Mouse (Mus musculus) urinary bladder, postnatal 4 days (tissue): ENCODE data around the gene Rpe.
"Not testable (repeated sequence)": the region's sequence is repeated elsewhere in the genome, so short reads cannot be mapped to it uniquely, and the experiment has no call there.

Experiments used
- DNase-seq, 2 experiments: peaks; one replicate each; pipeline ENCODE4 v3.0.0; 2021 to 2022; ENCODE audit warnings: low spot score in 2 of 2

The Rpe gene

DNA sequence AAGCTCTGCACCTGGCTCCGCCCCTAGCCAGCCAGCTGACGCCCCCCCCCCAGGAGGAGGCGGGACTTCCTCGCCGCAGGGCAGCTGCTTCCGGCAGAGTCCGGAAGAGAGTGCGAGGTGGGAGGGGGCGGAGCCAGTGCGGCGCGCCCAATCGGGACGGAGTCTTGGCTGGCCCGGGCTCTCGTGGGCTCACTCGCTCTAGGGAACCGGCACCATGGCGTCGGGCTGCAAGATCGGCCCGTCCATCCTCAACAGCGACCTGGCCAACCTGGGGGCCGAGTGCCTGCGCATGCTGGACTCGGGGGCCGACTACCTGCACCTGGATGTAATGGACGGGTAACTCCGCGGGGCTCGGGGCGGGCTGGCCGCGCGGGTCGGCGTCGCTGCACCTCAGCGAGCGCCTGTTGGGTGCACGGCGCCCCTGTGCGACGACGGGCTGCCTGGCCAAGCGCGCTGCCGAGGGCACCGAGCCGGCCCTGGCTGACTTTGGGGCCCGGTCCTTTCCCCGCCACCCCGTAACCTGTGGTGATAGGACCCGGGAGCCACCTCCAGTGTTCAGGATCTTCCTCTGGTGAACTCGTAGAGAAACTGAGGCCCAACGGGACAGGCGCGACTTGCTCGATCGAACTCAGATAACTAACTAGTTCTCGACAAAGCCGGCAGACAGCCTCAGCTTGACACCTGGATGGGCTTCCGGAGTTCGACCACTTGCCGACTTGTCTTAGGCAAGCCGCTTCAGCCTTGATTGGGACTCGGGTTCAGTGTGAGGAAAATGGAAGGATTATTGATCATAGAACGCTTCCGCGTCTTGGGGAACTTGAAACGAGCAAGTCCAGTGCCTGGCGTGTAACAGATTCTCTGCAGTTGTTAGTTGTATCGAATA, at the start of gene Rpe:
Rpe (plus strand) TSS at position 139 of the 883 bp plus-strand sequence.
- peak; percentile 89 to 94 for DNase-seq

DNA sequence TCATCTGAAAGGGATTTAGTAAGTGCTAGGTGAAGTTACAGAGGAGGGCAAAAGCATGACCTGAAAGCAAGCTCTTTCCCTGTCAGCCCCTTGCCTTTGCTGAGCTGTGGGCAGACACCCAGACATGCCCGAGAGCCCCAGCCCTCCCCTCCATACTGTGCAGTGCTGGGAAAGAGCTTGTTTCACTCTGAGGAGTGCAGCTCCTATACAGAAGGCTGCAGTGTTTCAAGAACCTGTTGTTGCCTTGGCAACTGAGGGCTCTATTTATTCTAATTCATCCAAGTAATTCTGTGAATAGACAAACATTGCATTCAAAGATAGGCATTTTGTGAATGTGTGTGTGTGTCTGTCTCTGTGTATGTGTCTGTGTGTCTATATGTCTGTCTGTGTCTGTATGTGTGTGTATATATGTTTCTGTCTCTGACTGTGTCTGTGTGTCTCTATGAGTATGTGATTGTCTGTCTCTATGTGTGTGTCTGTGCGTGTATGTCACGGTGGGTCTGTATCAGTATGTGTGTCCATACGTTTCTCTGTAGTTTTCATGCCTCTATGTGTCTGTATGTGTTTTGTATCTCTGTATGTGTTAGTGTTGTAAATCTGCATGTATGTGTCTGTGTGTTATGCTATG, 45.4 kb upstream of the Rpe start:
- DNase-seq, result no peak

DNA sequence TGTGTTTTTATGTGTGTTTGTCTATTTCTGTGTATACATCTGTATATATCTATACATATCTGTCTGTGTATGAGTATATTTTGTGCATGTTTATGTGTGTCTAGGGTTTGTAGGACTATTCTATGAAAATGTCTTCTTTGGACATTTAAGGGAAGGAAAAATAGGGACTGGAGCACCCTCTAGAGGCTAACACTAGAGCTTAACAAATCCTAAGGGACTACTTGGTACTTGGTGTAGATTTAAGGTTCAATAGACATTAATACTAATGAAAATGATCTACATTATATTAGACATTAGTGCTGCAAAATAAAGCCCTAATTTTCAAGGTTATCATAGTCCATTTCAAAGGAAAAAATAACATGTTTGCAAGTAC, 44.9 kb upstream of the Rpe start:
- no peak for DNase-seq

DNA sequence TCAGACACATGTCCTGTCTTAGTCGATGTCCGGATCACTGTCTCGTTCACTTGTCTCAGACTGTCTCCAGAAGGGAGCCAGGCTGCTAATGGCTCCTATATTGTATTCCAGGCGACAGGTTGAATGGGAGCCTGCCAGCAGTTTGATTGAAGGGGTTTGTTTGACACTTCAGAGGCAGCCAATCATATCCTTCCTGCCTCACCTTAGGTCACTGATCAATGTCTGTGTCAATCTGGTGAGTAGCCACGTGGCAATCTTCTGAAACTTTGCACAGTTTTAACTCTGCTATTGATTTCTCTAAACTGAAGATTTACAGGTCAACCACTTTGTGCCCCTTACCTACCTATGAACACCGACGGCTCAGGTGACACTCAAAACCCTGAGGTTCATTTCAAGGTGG, 29.2 kb upstream of the Rpe start:
- no peak for DNase-seq

DNA sequence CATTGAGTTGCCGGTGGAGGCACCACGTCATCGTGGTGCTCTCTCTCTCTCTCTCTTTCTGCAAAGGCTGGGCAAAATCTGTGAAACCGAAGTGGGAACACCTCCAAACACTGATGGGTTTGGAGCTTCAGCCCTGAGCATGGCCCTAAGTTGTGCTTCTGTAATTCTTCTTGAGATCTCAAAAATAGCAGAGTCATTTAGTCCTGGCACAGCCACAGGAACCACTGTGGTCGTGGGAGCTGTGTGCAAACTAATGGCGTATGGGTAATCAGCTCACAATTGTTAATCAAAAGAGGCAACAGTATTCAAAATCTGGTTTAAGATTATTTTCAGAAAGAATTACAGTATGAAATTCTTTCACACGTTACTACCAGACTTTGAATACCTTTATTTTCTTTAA, 27.8 kb upstream of the Rpe start:
- no peak for DNase-seq

DNA sequence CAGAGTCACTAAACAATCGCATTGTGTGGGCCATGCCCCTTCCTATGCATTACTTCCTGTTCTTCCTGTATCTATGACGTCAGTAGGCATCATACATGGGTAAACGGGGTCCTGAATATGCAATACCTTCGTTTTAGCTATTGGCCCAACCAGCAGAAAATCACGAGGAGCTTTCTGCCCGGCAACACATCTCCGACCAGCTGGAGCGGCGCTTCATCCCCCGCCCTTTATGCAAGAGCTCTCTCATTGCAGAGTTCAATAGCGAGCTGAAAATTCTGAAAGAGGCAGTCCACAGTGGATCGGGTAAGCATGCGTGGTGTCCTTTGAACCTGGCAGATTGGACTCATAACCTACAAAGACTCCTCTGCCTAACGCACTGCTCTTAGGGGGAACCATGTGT, 22.7 kb upstream of the Rpe start:
- DNase-seq, result no peak

DNA sequence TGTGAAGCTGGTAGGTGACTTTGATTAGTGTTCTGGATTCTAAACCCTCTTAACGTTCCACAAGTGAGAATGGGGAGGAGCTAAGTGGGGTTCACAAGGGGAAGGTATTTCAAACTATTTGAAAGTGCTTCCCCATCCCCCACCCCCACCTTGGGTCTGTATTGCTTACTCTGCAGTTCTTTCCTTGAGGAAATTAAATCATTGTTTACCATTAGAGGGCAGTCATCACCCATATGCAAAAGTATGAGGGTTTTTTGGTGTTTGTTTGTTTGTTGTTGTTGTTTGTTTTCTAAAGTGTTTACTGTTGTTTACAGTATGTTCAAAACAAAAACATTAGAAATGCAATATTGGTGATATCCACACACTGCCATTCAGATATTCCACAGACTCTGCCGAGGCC, 22.0 kb upstream of the Rpe start:
- DNase-seq, result no peak

DNA sequence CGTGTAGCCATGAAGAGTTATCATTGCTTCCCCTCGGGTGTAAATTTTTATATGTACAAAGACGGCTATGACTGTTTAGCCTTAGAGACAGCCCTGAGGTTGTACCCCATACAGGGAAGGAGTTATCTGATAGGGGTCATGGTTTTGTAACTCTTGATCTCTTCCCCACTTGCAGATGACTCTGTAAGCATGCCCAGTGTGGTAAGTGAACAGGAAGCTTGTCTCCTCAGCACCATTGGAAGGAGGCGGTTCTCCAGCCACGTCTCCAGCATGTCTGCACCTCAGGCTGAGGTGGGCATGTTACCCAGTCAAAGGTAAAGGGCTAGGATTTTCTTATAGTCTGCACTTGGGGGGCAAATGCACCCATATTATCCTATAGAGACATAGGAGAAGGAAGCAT, 17.7 kb upstream of the Rpe start:
- no peak for DNase-seq

DNA sequence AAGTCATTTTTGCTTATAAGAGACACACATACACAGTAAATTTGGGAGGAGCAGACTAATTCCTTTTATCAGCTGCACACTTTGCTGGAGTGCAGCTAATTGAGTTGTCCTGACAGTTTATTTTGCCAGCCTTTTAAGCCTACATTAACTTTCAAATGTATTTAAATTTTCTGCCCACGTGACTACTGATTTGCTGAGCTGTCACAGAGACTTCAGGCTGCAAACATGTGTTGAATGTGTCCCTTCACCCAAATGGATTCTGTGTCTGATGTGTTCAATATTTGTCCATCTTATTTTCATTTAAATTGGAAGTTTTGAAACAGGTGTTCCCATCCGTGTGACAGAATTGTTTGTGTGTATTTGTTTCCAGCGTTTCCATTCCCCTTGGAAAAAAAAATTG, 8.9 kb upstream of the Rpe start:
- DNase-seq, result no peak

DNA sequence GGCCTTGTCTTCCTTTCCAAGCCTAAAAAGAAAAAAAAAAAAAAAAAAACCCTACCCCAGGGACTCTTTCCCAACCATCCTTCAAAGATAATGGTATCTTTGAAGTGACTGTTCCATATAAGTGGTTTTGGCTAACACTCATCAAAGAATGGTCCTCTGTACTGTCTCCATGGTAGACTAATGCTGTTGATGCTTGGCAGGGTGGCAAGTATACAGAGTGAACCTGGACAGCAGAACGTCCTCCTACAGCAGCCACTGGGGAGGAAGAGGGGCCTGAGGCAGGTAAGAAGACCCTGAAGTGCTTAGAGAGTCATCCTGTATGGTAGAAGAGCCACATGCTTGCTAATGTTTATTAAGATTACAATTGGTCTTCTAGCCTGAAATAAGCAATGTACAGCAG, 8.3 kb upstream of the Rpe start:
- DNase-seq, result no peak

DNA sequence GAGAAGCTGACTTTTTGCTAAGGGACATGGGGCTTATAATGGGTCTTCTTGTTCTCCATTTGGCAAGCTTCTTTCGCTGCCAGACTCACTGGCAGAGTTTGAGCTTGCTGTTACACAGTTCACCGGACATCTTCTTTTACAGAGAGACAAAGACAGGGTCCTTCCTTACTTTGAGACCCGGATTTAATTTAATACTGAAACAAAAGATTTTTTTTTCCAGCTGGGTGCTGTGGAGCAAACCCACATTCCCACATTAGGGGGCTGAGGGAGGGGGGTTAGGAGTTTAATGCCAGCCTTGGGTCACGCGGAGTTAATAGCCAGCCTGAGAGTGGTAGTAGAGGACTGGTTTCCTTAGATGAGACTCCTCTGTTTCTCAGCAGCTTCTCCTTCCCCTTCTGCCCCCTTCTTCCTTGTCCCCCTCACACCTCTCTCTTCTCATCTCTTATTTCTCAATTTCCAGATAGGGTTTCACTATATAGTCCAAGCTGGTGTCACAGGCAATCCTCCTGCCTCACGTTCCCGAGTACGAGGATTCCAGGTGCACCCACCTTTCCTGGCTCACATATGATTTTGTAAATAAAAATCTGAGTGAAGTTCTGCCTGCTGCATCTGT, 7.7 kb upstream of the Rpe start:
- DNase-seq, result no peak

DNA sequence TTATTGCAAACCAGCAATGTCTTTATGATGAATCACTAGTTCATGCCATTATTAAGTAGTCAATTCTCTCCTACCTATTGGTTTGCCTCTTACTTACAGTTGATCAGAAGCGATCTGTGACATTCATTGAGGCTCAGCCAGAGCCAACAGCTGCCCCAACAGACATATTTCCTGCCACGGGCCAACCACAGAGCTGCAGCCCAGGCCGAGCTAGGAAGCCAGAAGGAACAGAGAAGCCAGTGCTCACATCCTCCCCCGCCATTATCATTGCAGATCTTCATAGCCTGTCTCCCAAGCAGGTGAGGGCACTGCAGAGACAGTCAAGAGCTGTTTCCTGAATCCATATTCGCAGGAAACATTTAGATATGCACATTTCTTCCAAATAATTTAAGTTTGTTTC, 6.4 kb upstream of the Rpe start:
- no peak for DNase-seq

DNA sequence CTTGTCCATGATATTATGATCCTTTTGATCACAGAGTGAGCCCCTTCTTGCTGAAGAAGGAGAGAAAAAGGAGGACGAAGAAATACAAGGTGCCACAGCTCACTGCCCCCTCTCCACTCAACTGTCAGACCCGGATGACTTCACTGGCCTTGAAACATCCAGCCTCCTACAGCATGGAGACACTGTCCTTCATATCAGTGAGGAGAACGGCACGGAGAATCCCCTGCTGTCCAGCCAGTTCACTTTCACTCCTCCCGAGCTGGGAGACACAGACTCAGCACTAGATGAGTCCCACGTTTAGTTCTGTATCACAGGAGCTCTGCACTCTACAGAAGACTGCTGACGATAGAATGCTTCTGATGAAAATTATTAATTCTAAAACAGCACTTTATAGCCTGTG, 5.3 kb upstream of the Rpe start:
- no peak for DNase-seq

DNA sequence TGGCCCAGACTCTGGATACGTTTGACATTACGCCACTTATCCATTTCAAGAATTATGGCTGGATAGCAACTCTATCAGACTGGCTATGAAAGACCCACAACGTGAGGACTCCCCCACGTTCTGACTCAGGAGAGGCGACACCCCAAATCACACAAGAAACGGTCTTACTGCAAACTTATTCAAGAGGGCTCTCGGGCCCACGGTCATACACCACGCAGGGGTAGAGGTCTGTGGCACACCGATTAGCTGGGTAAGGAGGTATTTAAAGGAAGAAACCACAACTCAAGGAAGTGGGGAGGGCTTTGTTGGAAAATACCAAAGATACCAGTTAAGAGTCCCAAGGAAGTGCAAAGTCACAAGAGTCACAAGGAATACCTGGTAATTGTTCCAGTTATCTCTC, 1.0 kb upstream of the Rpe start:
- not testable (repeated sequence) for DNase-seq

DNA sequence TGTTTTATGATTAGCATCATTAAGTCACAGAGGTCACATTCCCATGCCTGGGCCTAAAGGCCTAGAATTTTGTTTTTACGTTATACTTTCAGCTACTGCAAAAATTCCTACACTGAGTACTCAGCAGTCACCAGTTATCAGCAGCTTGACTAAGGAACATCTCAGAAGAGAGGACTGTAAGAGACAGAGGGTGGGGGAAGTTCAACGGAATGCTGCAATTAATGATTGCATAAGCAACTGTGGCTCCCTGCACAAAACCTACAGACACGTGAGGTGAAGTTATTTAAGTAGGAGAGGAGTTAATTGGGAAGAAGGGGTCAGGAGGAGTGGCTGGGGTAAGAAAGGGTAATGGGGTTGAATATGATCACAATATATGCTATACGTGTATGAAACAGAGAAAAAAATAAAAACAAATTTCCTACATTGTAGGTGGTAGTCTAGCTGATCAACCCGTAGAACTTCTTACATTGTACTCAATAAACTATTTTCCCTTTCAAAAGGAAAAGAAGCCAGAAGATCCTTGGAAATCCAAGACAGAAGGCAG, 410 bp upstream of the Rpe start:
- no peak for DNase-seq

DNA sequence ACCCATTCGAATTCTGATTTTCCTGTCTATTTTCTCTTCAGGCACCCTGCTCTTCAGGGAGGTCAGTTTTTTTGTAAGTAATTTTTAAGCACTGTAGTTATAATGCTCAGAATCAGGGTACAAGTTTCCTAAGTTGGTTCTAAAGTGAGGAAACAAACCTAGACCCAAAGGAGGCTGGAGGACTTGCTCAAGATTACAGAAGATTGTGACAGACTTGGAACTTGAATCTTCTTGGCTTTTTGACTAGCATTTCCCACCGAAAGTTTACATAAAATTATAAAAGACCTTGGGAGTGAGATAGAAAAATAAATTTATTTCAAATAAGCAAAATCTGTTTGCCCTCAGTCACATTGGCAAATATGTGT, 927 bp downstream of the Rpe start:
- no peak for DNase-seq

DNA sequence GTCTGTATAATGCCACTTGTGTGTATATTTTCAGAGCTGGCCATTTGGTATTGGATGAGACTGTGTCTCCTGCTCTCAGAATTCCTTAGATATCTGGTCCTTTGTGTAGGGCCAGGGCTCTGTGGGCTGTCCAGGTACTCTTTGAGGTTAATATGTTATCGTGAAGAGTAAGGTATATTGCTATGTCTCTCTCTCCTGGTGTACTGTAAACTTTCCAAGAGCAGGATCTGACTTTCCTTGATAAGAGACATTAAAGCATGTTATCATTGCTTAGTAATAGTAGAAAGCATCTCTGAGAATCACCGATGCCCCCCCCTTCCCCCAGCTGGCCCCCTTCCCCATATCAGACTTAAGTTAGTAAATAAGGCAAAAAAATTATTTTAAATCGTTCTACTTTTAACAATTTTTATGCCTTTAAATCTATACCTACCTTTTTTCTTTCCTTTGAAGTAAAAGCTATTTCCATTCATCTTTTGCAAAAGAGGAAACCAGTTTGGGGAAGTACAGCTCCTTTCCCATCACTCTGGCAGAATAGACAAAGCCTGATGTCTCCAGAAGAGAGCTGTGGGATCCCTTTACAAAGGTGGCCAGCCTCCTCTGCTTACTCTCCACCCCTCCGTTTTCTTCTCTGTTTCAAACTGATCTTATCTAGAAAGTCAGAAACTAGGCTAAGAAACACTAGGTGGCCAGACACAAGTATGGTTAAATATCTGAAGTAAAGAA, 2.2 kb downstream of the Rpe start:
- DNase-seq, result no peak

DNA sequence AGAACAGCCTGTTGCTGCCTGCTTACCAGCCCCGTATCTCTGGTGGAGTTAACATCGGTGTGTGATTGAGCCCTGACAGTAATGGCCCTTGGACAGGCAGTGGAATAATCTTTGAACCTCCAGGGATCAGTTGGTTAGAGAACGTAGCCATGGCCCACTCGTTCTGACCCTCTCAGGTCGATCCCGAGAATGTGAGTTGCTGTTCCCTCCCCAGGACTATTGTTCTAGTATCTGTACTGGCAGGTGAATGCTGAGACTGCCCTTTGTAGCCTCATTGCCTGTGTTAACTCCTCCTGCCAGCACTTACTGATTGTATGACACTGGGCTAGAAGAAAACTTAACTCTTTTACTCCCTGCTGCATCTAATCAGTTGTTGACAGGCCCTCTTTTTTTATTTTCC, 3.9 kb downstream of the Rpe start:
- DNase-seq, result no peak

DNA sequence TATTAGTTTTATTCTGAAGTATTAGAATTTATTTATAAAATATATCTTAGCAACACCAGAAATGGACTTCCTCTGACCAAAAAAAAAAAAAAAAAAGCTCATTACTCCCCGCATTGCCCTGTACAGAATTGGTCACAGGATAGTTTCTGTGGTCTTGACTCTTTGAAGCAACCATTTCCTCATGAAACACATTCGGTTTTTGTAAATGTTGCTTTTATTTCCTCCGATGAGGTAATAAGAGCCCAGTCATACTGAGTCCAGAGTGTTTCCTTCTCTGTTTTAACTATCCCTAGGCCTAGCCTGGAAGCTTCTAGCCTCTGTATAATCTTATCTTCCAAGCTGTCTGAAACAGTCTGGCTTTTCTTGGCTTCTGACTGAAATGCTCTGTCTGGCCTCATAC, 12.2 kb downstream of the Rpe start:
- DNase-seq, result no peak

DNA sequence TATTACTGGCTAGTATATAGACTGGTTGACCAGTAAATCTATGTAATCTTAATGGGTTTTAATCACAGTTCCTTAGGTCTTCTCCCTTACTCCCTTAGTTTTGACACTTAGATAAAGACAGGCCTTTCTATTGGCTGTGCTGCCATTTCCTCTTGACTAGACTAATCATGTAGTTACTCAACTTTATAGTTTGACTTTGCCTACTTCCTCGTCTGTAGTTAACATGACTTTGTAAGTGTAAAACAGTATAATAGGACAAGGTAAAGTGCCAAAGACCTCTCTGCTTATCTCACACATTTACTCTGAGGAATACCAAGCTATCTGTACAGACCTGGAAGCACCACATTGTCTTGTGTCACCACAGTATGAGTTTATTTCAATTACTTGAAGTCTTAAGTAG, 29.9 kb downstream of the Rpe start:
- no peak for DNase-seq

DNA sequence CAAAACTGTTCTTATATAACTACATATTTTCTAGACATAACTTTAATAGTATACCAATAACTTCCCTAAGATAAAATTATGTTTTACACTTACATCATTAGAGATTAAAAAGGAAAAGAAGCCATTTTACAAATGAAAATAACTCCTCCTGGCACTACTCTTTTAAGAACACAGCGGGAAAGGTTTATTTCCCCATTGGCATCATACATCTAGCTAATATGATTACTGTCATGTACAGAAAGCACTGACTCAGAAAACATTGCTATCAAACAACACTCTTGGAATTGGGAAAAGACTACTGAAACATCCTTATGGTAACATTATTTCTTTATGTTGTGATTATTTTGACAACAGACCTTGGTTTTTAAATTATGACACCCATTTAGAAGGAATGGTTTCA, 68.1 kb downstream of the Rpe start:
- no peak for DNase-seq
